Mouse (Mus musculus): Measurements from ENCODE around the gene Slc46a2.

Slc46a2 gene

GRCm38 (mm10) chr4:59891723-59892416, 23.0 kb downstream of the Slc46a2 start:
- no peak for DNase-seq (ENCODE audit: low spot score in 2 of 2)

- DNase-seq (ENCODE audit: low spot score in 2 of 2): no peak
These were observed 24.7 kb downstream of the Slc46a2 start for GRCm38 (mm10) chr4:59890086-59890600.

GRCm38 (mm10) chr4:59888014-59888413, 26.8 kb downstream of the Slc46a2 start:
- no peak for DNase-seq (ENCODE audit: low spot score in 2 of 2)

GRCm38 (mm10) chr4:59887011-59887410, 27.8 kb downstream of the Slc46a2 start:
- no peak for DNase-seq (ENCODE audit: low spot score in 2 of 2)

- no peak for DNase-seq (ENCODE audit: low spot score in 2 of 2)
These were observed 28.6 kb downstream of the Slc46a2 start for GRCm38 (mm10) chr4:59886281-59886680.

GRCm38 (mm10) chr4:59884136-59884696, 30.6 kb downstream of the Slc46a2 start:
- no peak for DNase-seq (ENCODE audit: low spot score in 2 of 2)

GRCm38 (mm10) chr4:59881210-59881609, 33.6 kb downstream of the Slc46a2 start:
- no peak for DNase-seq (ENCODE audit: low spot score in 2 of 2)

GRCm38 (mm10) chr4:59880725-59881124, 34.1 kb downstream of the Slc46a2 start:
- no peak for DNase-seq (ENCODE audit: low spot score in 2 of 2)

GRCm38 (mm10) chr4:59879444-59879843, 35.4 kb downstream of the Slc46a2 start:
- DNase-seq (ENCODE audit: low spot score in 2 of 2): no peak

GRCm38 (mm10) chr4:59878595-59878994, 36.3 kb downstream of the Slc46a2 start:
- no peak for DNase-seq (ENCODE audit: low spot score in 2 of 2)

- DNase-seq (ENCODE audit: low spot score in 2 of 2): no peak
These were observed 37.8 kb downstream of the Slc46a2 start for GRCm38 (mm10) chr4:59877025-59877424.

- no peak for DNase-seq (ENCODE audit: low spot score in 2 of 2)
These were observed 38.3 kb downstream of the Slc46a2 start for GRCm38 (mm10) chr4:59876570-59876969.

- no peak for DNase-seq (ENCODE audit: low spot score in 2 of 2)
These were observed 41.0 kb downstream of the Slc46a2 start for GRCm38 (mm10) chr4:59873830-59874229.

- no peak for DNase-seq (ENCODE audit: low spot score in 2 of 2)
These were observed 41.6 kb downstream of the Slc46a2 start for GRCm38 (mm10) chr4:59873240-59873639.

- DNase-seq (ENCODE audit: low spot score in 2 of 2): peak; percentile 47 to 72
These were observed 43.8 kb downstream of the Slc46a2 start for GRCm38 (mm10) chr4:59870859-59871591.

- no peak for DNase-seq (ENCODE audit: low spot score in 2 of 2)
These were observed 44.4 kb downstream of the Slc46a2 start for GRCm38 (mm10) chr4:59870433-59870832.

- DNase-seq (ENCODE audit: low spot score in 2 of 2): no peak
These were observed 45.3 kb downstream of the Slc46a2 start for GRCm38 (mm10) chr4:59869488-59870057.

GRCm38 (mm10) chr4:59868086-59868485, 46.8 kb downstream of the Slc46a2 start:
- DNase-seq (ENCODE audit: low spot score in 2 of 2): no peak

- DNase-seq (ENCODE audit: low spot score in 2 of 2): no peak
These were observed 51.0 kb downstream of the Slc46a2 start for GRCm38 (mm10) chr4:59863869-59864268.

GRCm38 (mm10) chr4:59862335-59862734, 52.5 kb downstream of the Slc46a2 start:
- DNase-seq (ENCODE audit: low spot score in 2 of 2): no peak

GRCm38 (mm10) chr4:59861871-59862270, 53.0 kb downstream of the Slc46a2 start:
- DNase-seq (ENCODE audit: low spot score in 2 of 2): no peak

GRCm38 (mm10) chr4:59860431-59860830, 54.4 kb downstream of the Slc46a2 start:
- no peak for DNase-seq (ENCODE audit: low spot score in 2 of 2)

Data from natural killer cell, adult 2 months (primary cell).